Mouse (Mus musculus): ENCODE measurements around the gene Sprr2a2.
"Not testable (repeated sequence)": the region's sequence is repeated elsewhere in the genome, so short reads cannot be mapped to it uniquely, and the experiment has no call there.

- not testable (repeated sequence) for TF ChIP-seq CTCF (IDR thresholded peaks at IDR 0.05; ENCODE audit: low read depth, low read length); POLR2A (IDR thresholded peaks at IDR 0.05; ENCODE audit: insufficient read depth, low read length)
These were observed 3.7 kb upstream of the Sprr2a2 start for GRCm38 (mm10) chr3:92212059-92212458.
